Mouse (Mus musculus) E14TG2a.4 (cell line): ENCODE data around the gene Gcm1.

Experiments used
- H3K27me3 ChIP-seq: 2 replicates; pipeline ENCODE4 v1.6.1; 2014; ENCODE audit warnings: low read length, control low read depth; ENCODE audit not compliant: insufficient read depth
- H3K36me3 ChIP-seq: 2 replicates; pipeline ENCODE4 v1.6.1; 2014; ENCODE audit warnings: low read length, control low read depth; ENCODE audit not compliant: insufficient read depth
- H3K4me1 ChIP-seq: replicated peaks from 2 replicates; pipeline ENCODE4 v1.6.1; 2014; ENCODE audit warnings: low read depth, low read length, control low read depth
- H3K4me3 ChIP-seq: replicated peaks from 2 replicates; pipeline ENCODE4 v1.5.1; 2014; ENCODE audit warnings: mild to moderate bottlenecking, low read length
- H3K9me3 ChIP-seq: 2 replicates; pipeline ENCODE4 v1.6.1; 2014; ENCODE audit warnings: low read length, control low read depth
- CTCF ChIP-seq: conservative IDR thresholded peaks from 2 replicates; pipeline ENCODE4 v1.5.1; 2014; ENCODE audit warnings: low read length
- NANOG ChIP-seq: IDR thresholded peaks from 2 replicates; pipeline ENCODE4 v1.6.1; 2014; ENCODE audit warnings: borderline replicate concordance, low read length, mixed read lengths
- POU5F1 ChIP-seq: IDR thresholded peaks from 2 replicates; pipeline ENCODE4 v1.6.1; 2014; ENCODE audit warnings: low read length, borderline replicate concordance

Gcm1 gene

GRCm38 (mm10) chr9:78108796-78109239 lies 57.1 kb downstream of the Gcm1 start, which contains the start of the genes Fbxo9 and Ick:
Fbxo9 (minus strand) TSS chr9:78109065.
Ick (plus strand) TSS chr9:78109192.
- peaks cover 13% of the 10 kb centered on the region for H3K36me3 ChIP-seq
- H3K4me3 ChIP-seq = peak within 1 kb of the TSS; percentile 92
- TF ChIP-seq CTCF (no peak), POU5F1 (no peak)
- H3K4me1 ChIP-seq = peaks cover 49% of the 10 kb centered on the region
- no peaks in the 10 kb centered on the region for H3K9me3 ChIP-seq
- H3K27me3 ChIP-seq = peaks cover 21% of the 10 kb centered on the region

- Histone ChIP-seq H3K36me3 (peaks cover 13% of the 10 kb centered on the region), H3K9me3 (no peaks in the 10 kb centered on the region), H3K27me3 (peaks cover 21% of the 10 kb centered on the region), H3K4me3 (peak overlapping the region; percentile 92), H3K4me1 (peaks cover 50% of the 10 kb centered on the region)
- no peak for TF ChIP-seq NANOG
- no peak for TF ChIP-seq POU5F1
- no peak for TF ChIP-seq CTCF
These were observed 57.9 kb downstream of the Gcm1 start for GRCm38 (mm10) chr9:78109656-78110055.

- Histone ChIP-seq H3K27me3 (peaks cover 12% of the 10 kb centered on the region), H3K36me3 (peaks cover 3% of the 10 kb centered on the region)
- TF ChIP-seq POU5F1 (no peak), NANOG (no peak), CTCF (no peak)
These were observed 59.7 kb downstream of the Gcm1 start for GRCm38 (mm10) chr9:78111456-78111855.

GRCm38 (mm10) chr9:78112770-78113537 lies 61.2 kb downstream of the Gcm1 start:
- peak overlapping the region; percentile 95 for H3K4me3 ChIP-seq
- TF ChIP-seq CTCF (peak; percentile 39), NANOG (no peak)
- peaks cover 3% of the 10 kb centered on the region for H3K27me3 ChIP-seq
- no peaks in the 10 kb centered on the region for H3K36me3 ChIP-seq
- H3K9me3 ChIP-seq = no peaks in the 10 kb centered on the region
- peaks cover 28% of the 10 kb centered on the region for H3K4me1 ChIP-seq

More at GRCm38 (mm10) chr9:78111456-78111855, 59.7 kb downstream of the Gcm1 start:
- Histone ChIP-seq H3K9me3 (no peaks in the 10 kb centered on the region), H3K4me1 (peaks cover 43% of the 10 kb centered on the region), H3K4me3 (no peak overlapping the region)

- peaks cover 3% of the 10 kb centered on the region; the same call in 1 of the 2 replicates for H3K36me3 ChIP-seq
- TF ChIP-seq POU5F1 (no peak), NANOG (no peak), CTCF (no peak)
- peak overlapping the region; percentile 95 for H3K4me3 ChIP-seq
These were observed 61.8 kb downstream of the Gcm1 start for GRCm38 (mm10) chr9:78113538-78113885.

More at GRCm38 (mm10) chr9:78113538-78113885, 61.8 kb downstream of the Gcm1 start:
- Histone ChIP-seq H3K27me3 (no peaks in the 10 kb centered on the region), H3K9me3 (no peaks in the 10 kb centered on the region), H3K4me1 (peaks cover 27% of the 10 kb centered on the region)
